Mouse (Mus musculus): ENCODE measurements around the gene Iqck. TPM values are rescaled to one million over a fixed set of nuclear protein-coding genes. Genes with fewer than 3 reads are reported as not detected.

Iqck gene
- total and polyA plus RNA-seq, 3 experiments, result 0.39 to 0.68 (median 0.62) TPM

DNA sequence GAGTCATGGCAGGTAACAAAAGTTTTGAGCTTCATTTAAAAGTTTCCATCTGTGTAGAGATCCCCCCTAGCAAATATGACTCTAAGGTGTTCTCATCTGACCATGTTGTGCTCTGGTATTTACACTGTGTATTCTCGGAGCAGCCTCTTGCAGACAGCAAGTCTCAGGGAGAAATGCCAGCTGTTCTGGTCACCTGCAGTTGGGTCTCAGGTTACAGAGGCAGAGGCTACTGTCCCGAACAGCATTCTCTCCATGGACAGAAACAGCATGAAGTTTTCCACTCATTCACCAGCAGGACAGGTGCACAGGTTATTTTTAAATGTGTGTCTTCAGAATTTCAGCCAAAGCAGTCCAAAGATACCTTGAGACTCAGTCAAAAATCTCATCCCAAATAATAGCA lies 89.3 kb downstream of the Iqck start:
- peaks cover 0 to 6% of the 10 kb centered on the region in 2 experiments; a peak in 2 of 4 replicates for H3K4me1 ChIP-seq (ENCODE audit: control insufficient read depth in 1 of 2, insufficient read depth in 2 of 2)
- H3K4me2 ChIP-seq (ENCODE audit: insufficient read depth, low read depth, poor library complexity, severe bottlenecking), result no peak overlapping the region
- no peak overlapping the region for H3K9ac ChIP-seq (ENCODE audit: insufficient read depth, low read depth)
- no peaks in the 10 kb centered on the region for H3K27me3 ChIP-seq (replicated peaks)
- TF ChIP-seq USF1 (IDR thresholded peaks at IDR 0.05; ENCODE audit: low read depth, low read length), result no peak
- TF ChIP-seq CHD1 (IDR thresholded peaks at IDR 0.05; ENCODE audit: low read depth, low read length), result no peak
- no peak for TF ChIP-seq ZNF384 (IDR thresholded peaks at IDR 0.05; ENCODE audit: low read depth, low read length)
- no peak for TF ChIP-seq E2F4 (IDR thresholded peaks at IDR 0.05; ENCODE audit: insufficient replicate concordance, low read depth, low read length)
- TF ChIP-seq JUND (conservative IDR thresholded peaks at IDR 0.05; ENCODE audit: low read depth, low read length), result no peak
- H3K27ac ChIP-seq (ENCODE audit: insufficient read depth, low read depth), result no peak overlapping the region
- in situ Hi-C loops (cut with MboI; ENCODE audit: low pct_ligation_motif_present, low pct_unique_long_range_greater_than_20kb, low sequenced_read_pairs) (no loop called here), dilution Hi-C loops (cut with MboI; ENCODE audit: extremely low pct_ligation_motif_present, extremely low pct_unique_long_range_greater_than_20kb, low sequenced_read_pairs) (no loop called here)
- no peak overlapping the region for H3K4me3 ChIP-seq (replicated peaks in 1 of 3; ENCODE audit: low read depth in 2 of 3, low read length in 2 of 3, poor library complexity in 1 of 3)
- DNase-seq (ENCODE audit: extremely low read depth), result no peak
- H3K9me3 ChIP-seq (replicated peaks; ENCODE audit: low read length), result no peaks in the 10 kb centered on the region
- H3K36me3 ChIP-seq (replicated peaks in 1 of 2; ENCODE audit: control insufficient read depth in 1 of 2, insufficient read depth in 1 of 2, low read length in 1 of 2), result no peaks in the 10 kb centered on the region
- no peaks in the 10 kb centered on the region for H3K79me2 ChIP-seq (replicated peaks; ENCODE audit: control insufficient read depth, extremely low read depth, insufficient read depth, poor library complexity, severe bottlenecking)

DNA sequence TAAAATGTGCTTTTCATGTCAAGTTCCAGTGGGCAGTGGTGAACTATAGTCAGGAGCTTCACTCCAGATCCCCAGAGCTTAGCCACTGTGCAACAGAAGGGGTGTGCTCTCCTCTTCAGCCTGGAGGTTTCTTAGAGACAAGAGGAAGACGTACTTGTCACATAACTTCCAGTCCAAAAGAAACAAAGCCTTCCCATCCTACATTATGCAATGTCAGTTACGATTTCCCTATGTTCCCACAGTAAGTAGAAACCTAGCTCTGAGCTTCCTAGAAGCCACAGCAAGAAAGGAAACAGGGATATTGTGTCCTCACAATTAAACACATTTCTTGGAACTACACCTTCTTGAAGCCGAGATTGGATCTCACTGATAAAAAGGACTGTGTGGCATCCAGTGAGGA lies 91.7 kb downstream of the Iqck start:
- no peak for TF ChIP-seq E2F4 (IDR thresholded peaks at IDR 0.05; ENCODE audit: insufficient replicate concordance, low read depth, low read length)
- no peak for TF ChIP-seq RAD21 (IDR thresholded peaks at IDR 0.05; ENCODE audit: low read depth, low read length)
- TF ChIP-seq NRF1 (IDR thresholded peaks at IDR 0.05; ENCODE audit: low read depth, low read length), result no peak
- TF ChIP-seq MXI1 (IDR thresholded peaks at IDR 0.05; ENCODE audit: low read depth, low read length), result no peak
- TF ChIP-seq JUN (IDR thresholded peaks at IDR 0.05; ENCODE audit: insufficient read depth, low read depth, low read length), result no peak
- no peak for TF ChIP-seq ZC3H11A (IDR thresholded peaks at IDR 0.05; ENCODE audit: low read depth, low read length)
- no peak for TF ChIP-seq SIN3A (IDR thresholded peaks at IDR 0.05; ENCODE audit: low read length)
- TF ChIP-seq MAFK (IDR thresholded peaks at IDR 0.05; ENCODE audit: insufficient replicate concordance, low read length), result no peak
- no peak for TF ChIP-seq USF1 (IDR thresholded peaks at IDR 0.05; ENCODE audit: low read depth, low read length)
- TF ChIP-seq KAT2A (IDR thresholded peaks at IDR 0.05; ENCODE audit: insufficient replicate concordance, low read length), result no peak
- no peak for TF ChIP-seq NELFE (IDR thresholded peaks at IDR 0.05; ENCODE audit: low read depth, low read length)
- no peak for TF ChIP-seq ZNF384 (IDR thresholded peaks at IDR 0.05; ENCODE audit: low read depth, low read length)
- no peak overlapping the region for H3K4me3 ChIP-seq (replicated peaks in 1 of 3; ENCODE audit: low read depth in 2 of 3, low read length in 2 of 3, poor library complexity in 1 of 3)
- in situ Hi-C loops (cut with MboI; ENCODE audit: low pct_ligation_motif_present, low pct_unique_long_range_greater_than_20kb, low sequenced_read_pairs) (no loop called here), dilution Hi-C loops (cut with MboI; ENCODE audit: extremely low pct_ligation_motif_present, extremely low pct_unique_long_range_greater_than_20kb, low sequenced_read_pairs) (no loop called here)
- no peak overlapping the region for H3K27ac ChIP-seq (ENCODE audit: insufficient read depth, low read depth)
- no peaks in the 10 kb centered on the region for H3K79me2 ChIP-seq (replicated peaks; ENCODE audit: control insufficient read depth, extremely low read depth, insufficient read depth, poor library complexity, severe bottlenecking)
- DNase-seq (ENCODE audit: extremely low read depth), result no peak
- H3K36me3 ChIP-seq (replicated peaks in 1 of 2; ENCODE audit: control insufficient read depth in 1 of 2, insufficient read depth in 1 of 2, low read length in 1 of 2), result no peaks in the 10 kb centered on the region
- no peak overlapping the region for H3K9ac ChIP-seq (ENCODE audit: insufficient read depth, low read depth)
- H3K4me2 ChIP-seq (ENCODE audit: insufficient read depth, low read depth, poor library complexity, severe bottlenecking), result no peak overlapping the region
- no peaks in the 10 kb centered on the region for H3K9me3 ChIP-seq (replicated peaks; ENCODE audit: low read length)
- peaks cover 0 to 6% of the 10 kb centered on the region in 2 experiments; a peak in 2 of 4 replicates for H3K4me1 ChIP-seq (ENCODE audit: control insufficient read depth in 1 of 2, insufficient read depth in 2 of 2)
- no peaks in the 10 kb centered on the region for H3K27me3 ChIP-seq (replicated peaks)
